Mouse (Mus musculus): ENCODE measurements at regions not wholly inside any gene's neighbourhood (a gene's known extent, or its start where the extent isn't known, plus 50 kb on each side); places are given as distances from the start of the nearest gene placed in this dataset.

GRCm38 (mm10) chr7:113060991-113061390 lies 107.2 kb downstream of the Rassf10 start:
- DNase-seq = no peak

- peak; percentile 16 for DNase-seq
Observed at GRCm38 (mm10) chr7:113066536-113066935, 112.8 kb downstream of the Rassf10 start.

- DNase-seq = no peak
Observed at GRCm38 (mm10) chr7:113068296-113068695, 114.5 kb downstream of the Rassf10 start.

- no peak for DNase-seq
Observed at GRCm38 (mm10) chr7:113069336-113069924, 115.7 kb downstream of the Rassf10 start.

GRCm38 (mm10) chr7:113071418-113071817 lies 117.7 kb downstream of the Rassf10 start:
- DNase-seq = peak; percentile 10

GRCm38 (mm10) chr7:113073781-113074180 lies 120.0 kb downstream of the Rassf10 start:
- no peak for DNase-seq

GRCm38 (mm10) chr7:113075371-113075770 lies 121.6 kb downstream of the Rassf10 start:
- no peak for DNase-seq

GRCm38 (mm10) chr7:113076243-113076642 lies 122.5 kb downstream of the Rassf10 start:
- no peak for DNase-seq

GRCm38 (mm10) chr7:113081120-113081519 lies 126.1 kb upstream of the Arntl start:
- DNase-seq = peak; percentile 21

GRCm38 (mm10) chr7:113084930-113085625 lies 122.2 kb upstream of the Arntl start:
- DNase-seq = no peak

- no peak for DNase-seq
Observed at GRCm38 (mm10) chr7:113086158-113086557, 121.1 kb upstream of the Arntl start.

GRCm38 (mm10) chr7:113087646-113088045 lies 119.6 kb upstream of the Arntl start:
- DNase-seq = no peak

GRCm38 (mm10) chr7:113089044-113089443 lies 118.2 kb upstream of the Arntl start:
- DNase-seq = no peak

- peak; percentile 12 for DNase-seq
Observed at GRCm38 (mm10) chr7:113093931-113094330, 113.3 kb upstream of the Arntl start.

- no peak for DNase-seq
Observed at GRCm38 (mm10) chr7:113095092-113095491, 112.2 kb upstream of the Arntl start.

GRCm38 (mm10) chr7:113104265-113104664 lies 103.0 kb upstream of the Arntl start:
- no peak for DNase-seq

GRCm38 (mm10) chr7:113105359-113105758 lies 101.9 kb upstream of the Arntl start:
- no peak for DNase-seq

GRCm38 (mm10) chr7:113106731-113107130 lies 100.5 kb upstream of the Arntl start:
- DNase-seq = no peak

- no peak for DNase-seq
Observed at GRCm38 (mm10) chr7:113107965-113108364, 99.3 kb upstream of the Arntl start.

GRCm38 (mm10) chr7:113108442-113109000 lies 98.7 kb upstream of the Arntl start:
- DNase-seq = no peak

- no peak for DNase-seq
Observed at GRCm38 (mm10) chr7:113109481-113109880, 97.8 kb upstream of the Arntl start.

GRCm38 (mm10) chr7:113110867-113111508 lies 96.3 kb upstream of the Arntl start:
- DNase-seq = no peak

GRCm38 (mm10) chr7:113113266-113113893 lies 93.9 kb upstream of the Arntl start:
- no peak for DNase-seq

All from kidney, postnatal 14 days (tissue).